Mouse (Mus musculus) forebrain, embryonic 15.5 days (tissue): ENCODE measurements around the gene Hebp2. TPM values are rescaled to one million over a fixed set of nuclear protein-coding genes. Genes with fewer than 3 reads are reported as not detected.

Source experiments
- ATAC-seq: fragments of 200-750 bp; cut with Nextera tagmentation; replicated peaks from 2 replicates; pipeline ENCODE4 v1.8.0; 2017; ENCODE audit warnings: mild to moderate bottlenecking, moderate TSS enrichment, moderate library complexity
- H3K27ac ChIP-seq: fragments of 300-500 bp; sonication (generic); replicated peaks from 2 replicates; pipeline ENCODE4 v1.5.1; 2015; ENCODE audit warnings: mild to moderate bottlenecking, inconsistent platforms
- H3K27me3 ChIP-seq: fragments of 300-500 bp; sonication (generic); 2 replicates; pipeline ENCODE4 v1.6.1; 2015; ENCODE audit warnings: inconsistent platforms
- H3K36me3 ChIP-seq: fragments of 300-500 bp; sonication (generic); 2 replicates; pipeline ENCODE4 v1.6.1; 2015; ENCODE audit warnings: mild to moderate bottlenecking, inconsistent platforms
- H3K4me1 ChIP-seq: fragments of 300-500 bp; sonication (generic); 2 replicates; pipeline ENCODE4 v1.6.1; 2015; ENCODE audit warnings: inconsistent platforms
- H3K4me2 ChIP-seq: fragments of 300-500 bp; sonication (generic); replicated peaks from 2 replicates; pipeline ENCODE4 v1.6.1; 2015; ENCODE audit warnings: mild to moderate bottlenecking, inconsistent platforms
- H3K4me3 ChIP-seq: fragments of 300-500 bp; sonication (generic); 2 replicates; pipeline ENCODE4 v1.5.1; 2015; ENCODE audit warnings: mild to moderate bottlenecking, inconsistent platforms
- H3K9ac ChIP-seq: fragments of 300-500 bp; sonication (generic); replicated peaks from 2 replicates; pipeline ENCODE4 v1.6.1; 2015; ENCODE audit warnings: mild to moderate bottlenecking, inconsistent platforms
- H3K9me3 ChIP-seq: fragments of 300-500 bp; sonication (generic); 2 replicates; pipeline ENCODE4 v1.6.1; 2016; ENCODE audit warnings: inconsistent platforms
- WGBS: fragments of 180-500 bp; shearing (Covaris S2); methylation state at CpG from one replicate; pipeline ENCODE4 v1.1.7; 2015; ENCODE audit warnings: mixed read lengths; 5-methylcytosine and 5-hydroxymethylcytosine counted together
- polyA plus RNA-seq: library from polyadenylated mRNA; unstranded; fragments of >200 nt; fragmentation: Nextera tagmentation; extraction: Ambion mirVana; gene quantifications from 2 replicates; pipeline ENCODE4 v1.2.1, GENCODE M21; 2015

Gene Hebp2
- polyA plus RNA-seq, 1 experiment from 2014 or later: 6.5 TPM

- H3K27ac ChIP-seq: peak overlapping the region; percentile 60; the same call in 1 of the 2 replicates
- no peak overlapping the region for H3K4me2 ChIP-seq
- peaks cover 12% of the 10 kb centered on the region for H3K36me3 ChIP-seq
- WGBS: 55% methylated on average over 4 of the region's 4 CpGs
- no peak; the same call in 1 of the 2 replicates for ATAC-seq
- no peak overlapping the region for H3K4me3 ChIP-seq
- no peak overlapping the region for H3K9ac ChIP-seq
- H3K4me1 ChIP-seq: peaks cover 52% of the 10 kb centered on the region
- no peaks in the 10 kb centered on the region for H3K9me3 ChIP-seq
- no peaks in the 10 kb centered on the region for H3K27me3 ChIP-seq
These were observed 15.7 kb downstream of the Hebp2 start for GRCm38 (mm10) chr10:18530161-18530560.

GRCm38 (mm10) chr10:18529177-18529576 lies 16.7 kb downstream of the Hebp2 start:
- peaks cover 54% of the 10 kb centered on the region for H3K4me1 ChIP-seq
- H3K36me3 ChIP-seq: peaks cover 15% of the 10 kb centered on the region

GRCm38 (mm10) chr10:18528475-18528874 lies 17.4 kb downstream of the Hebp2 start:
- WGBS: 42% methylated on average over 5 of the region's 5 CpGs
- Histone ChIP-seq H3K9me3 (no peaks in the 10 kb centered on the region), H3K9ac (no peak overlapping the region), H3K27me3 (no peaks in the 10 kb centered on the region), H3K27ac (peak overlapping the region; percentile 38), H3K4me2 (no peak overlapping the region), H3K4me3 (no peak overlapping the region), H3K36me3 (peaks cover 21% of the 10 kb centered on the region), H3K4me1 (peaks cover 54% of the 10 kb centered on the region)
- no peak for ATAC-seq

More at GRCm38 (mm10) chr10:18529177-18529576, 16.7 kb downstream of the Hebp2 start:
- no peak overlapping the region for H3K27ac ChIP-seq
- WGBS: 79% methylated on average over 4 of the region's 4 CpGs
- H3K27me3 ChIP-seq: no peaks in the 10 kb centered on the region
- H3K9ac ChIP-seq: no peak overlapping the region
- no peak overlapping the region for H3K4me2 ChIP-seq
- H3K9me3 ChIP-seq: no peaks in the 10 kb centered on the region
- H3K4me3 ChIP-seq: no peak overlapping the region
- ATAC-seq: no peak

- peak; percentile 57 for ATAC-seq
- no peak overlapping the region for H3K9ac ChIP-seq
- no peak overlapping the region for H3K4me3 ChIP-seq
- peaks cover 56% of the 10 kb centered on the region for H3K4me1 ChIP-seq
- no peaks in the 10 kb centered on the region for H3K27me3 ChIP-seq
- H3K9me3 ChIP-seq: no peaks in the 10 kb centered on the region
- H3K27ac ChIP-seq: peak overlapping the region; percentile 38; the same call in 1 of the 2 replicates
- no peak overlapping the region for H3K4me2 ChIP-seq
- 47% methylated on average over 7 of the region's 7 CpGs for WGBS
- peaks cover 21% of the 10 kb centered on the region for H3K36me3 ChIP-seq
These were observed 18.1 kb downstream of the Hebp2 start for GRCm38 (mm10) chr10:18527766-18528165.

- H3K4me2 ChIP-seq: no peak overlapping the region
These were observed 18.8 kb downstream of the Hebp2 start for GRCm38 (mm10) chr10:18526851-18527675.

GRCm38 (mm10) chr10:18526184-18526850 lies 19.6 kb downstream of the Hebp2 start:
- no peak overlapping the region for H3K9ac ChIP-seq
- ATAC-seq: peak; percentile 55
- peaks cover 15% of the 10 kb centered on the region for H3K36me3 ChIP-seq
- WGBS: 59% methylated on average over 22 of the region's 22 CpGs
- no peak overlapping the region for H3K4me3 ChIP-seq
- peak overlapping the region; percentile 75 for H3K27ac ChIP-seq
- no peak overlapping the region for H3K4me2 ChIP-seq
- H3K4me1 ChIP-seq: peaks cover 56% of the 10 kb centered on the region
- H3K9me3 ChIP-seq: no peaks in the 10 kb centered on the region
- no peaks in the 10 kb centered on the region for H3K27me3 ChIP-seq

More at GRCm38 (mm10) chr10:18526851-18527675, 18.8 kb downstream of the Hebp2 start:
- Histone ChIP-seq H3K27me3 (no peaks in the 10 kb centered on the region), H3K9ac (no peak overlapping the region), H3K4me1 (peaks cover 58% of the 10 kb centered on the region), H3K27ac (peak overlapping the region; percentile 75), H3K36me3 (peaks cover 21% of the 10 kb centered on the region), H3K9me3 (no peaks in the 10 kb centered on the region), H3K4me3 (no peak overlapping the region)
- WGBS: 47% methylated on average over 20 of the region's 20 CpGs
- ATAC-seq: peak; percentile 5; the same call in 1 of the 2 replicates

GRCm38 (mm10) chr10:18525726-18526125 lies 20.1 kb downstream of the Hebp2 start:
- no peaks in the 10 kb centered on the region for H3K9me3 ChIP-seq
- H3K9ac ChIP-seq: no peak overlapping the region
- WGBS: 48% methylated on average over 9 of the region's 9 CpGs
- no peaks in the 10 kb centered on the region for H3K27me3 ChIP-seq
- H3K4me3 ChIP-seq: no peak overlapping the region
- peak overlapping the region; percentile 75 for H3K27ac ChIP-seq
- no peak for ATAC-seq
- H3K4me2 ChIP-seq: no peak overlapping the region
- H3K4me1 ChIP-seq: peaks cover 54% of the 10 kb centered on the region
- H3K36me3 ChIP-seq: peaks cover 13% of the 10 kb centered on the region; the same call in 1 of the 2 replicates

GRCm38 (mm10) chr10:18525311-18525710 lies 20.6 kb downstream of the Hebp2 start:
- Histone ChIP-seq H3K27ac (peak overlapping the region; percentile 75; the same call in 1 of the 2 replicates), H3K9me3 (no peaks in the 10 kb centered on the region), H3K4me1 (peaks cover 54% of the 10 kb centered on the region), H3K36me3 (peaks cover 13% of the 10 kb centered on the region; the same call in 1 of the 2 replicates), H3K9ac (no peak overlapping the region), H3K4me2 (no peak overlapping the region), H3K4me3 (no peak overlapping the region), H3K27me3 (no peaks in the 10 kb centered on the region)
- ATAC-seq: no peak
- WGBS: 78% methylated on average over 15 of the region's 15 CpGs

- Histone ChIP-seq H3K4me3 (no peak overlapping the region), H3K9ac (no peak overlapping the region), H3K4me1 (peaks cover 34% of the 10 kb centered on the region), H3K27ac (peak overlapping the region; percentile 67), H3K9me3 (no peaks in the 10 kb centered on the region), H3K4me2 (no peak overlapping the region), H3K27me3 (no peaks in the 10 kb centered on the region), H3K36me3 (peaks cover 13% of the 10 kb centered on the region; the same call in 1 of the 2 replicates)
- WGBS: 42% methylated on average over 2 of the region's 2 CpGs
- peak; percentile 14 for ATAC-seq
These were observed 23.3 kb downstream of the Hebp2 start for GRCm38 (mm10) chr10:18522556-18522955.

GRCm38 (mm10) chr10:18511496-18511895 lies 34.4 kb downstream of the Hebp2 start:
- Histone ChIP-seq H3K4me1 (peaks cover 24% of the 10 kb centered on the region), H3K27me3 (no peaks in the 10 kb centered on the region), H3K27ac (no peak overlapping the region), H3K9ac (no peak overlapping the region), H3K4me3 (no peak overlapping the region), H3K9me3 (no peaks in the 10 kb centered on the region), H3K36me3 (no peaks in the 10 kb centered on the region), H3K4me2 (no peak overlapping the region)
- no peak for ATAC-seq
- 86% methylated on average over 11 of the region's 11 CpGs for WGBS

- Histone ChIP-seq H3K27me3 (no peaks in the 10 kb centered on the region), H3K9me3 (no peaks in the 10 kb centered on the region), H3K4me3 (no peak overlapping the region), H3K9ac (no peak overlapping the region), H3K4me1 (peaks cover 32% of the 10 kb centered on the region), H3K27ac (no peak overlapping the region), H3K36me3 (no peaks in the 10 kb centered on the region), H3K4me2 (no peak overlapping the region)
- no peak for ATAC-seq
- 68% methylated on average over 3 of the region's 3 CpGs for WGBS
These were observed 35.2 kb downstream of the Hebp2 start for GRCm38 (mm10) chr10:18510663-18511062.

- 0 out of 2 replicates have a peak, but pooled peaks have one; percentile 38 for ATAC-seq
- Histone ChIP-seq H3K4me3 (no peak overlapping the region), H3K36me3 (no peaks in the 10 kb centered on the region), H3K27ac (no peak overlapping the region), H3K9ac (no peak overlapping the region), H3K9me3 (no peaks in the 10 kb centered on the region), H3K4me1 (peaks cover 38% of the 10 kb centered on the region), H3K4me2 (no peak overlapping the region), H3K27me3 (no peaks in the 10 kb centered on the region)
- 54% methylated on average over 1 of the region's 1 CpGs for WGBS
These were observed 37.3 kb downstream of the Hebp2 start for GRCm38 (mm10) chr10:18508586-18508985.
